Comparison of ENCODE assay signal across 10 mouse cellular contexts in genomic region chr2:25364313-25364712, GRCm38 (mm10). TPM values are rescaled to one million over a fixed set of nuclear protein-coding genes. Genes with fewer than 3 reads are reported as not detected.
DNase-seq lines count a peak whose midpoint lies in the region; ATAC-seq and TF ChIP-seq lines count a peak whose summit lies in the region.
"Had no signal": no experiment of that assay in that cellular context is flagged by ENCODE, and none has a peak within 500 bp of the region (broad histone marks: within the 10 kb centered on the region; RNA-seq: fewer than 3 reads in every experiment).

No protein-coding gene starts in this region.

- H3ac ChIP-seq in myocyte (ENCODE audit: control insufficient read depth, insufficient read length) = no peak overlapping the region

- 87% methylated on average over 4 of the region's 4 CpGs for WGBS in forebrain, embryonic 13.5 days
- WGBS in forebrain, embryonic 12.5 days = 88% methylated on average over 4 of the region's 4 CpGs
- 91% methylated on average over 4 of the region's 4 CpGs for WGBS in lung, embryonic 14.5 days
- WGBS in hindbrain, embryonic 13.5 days = 91% methylated on average over 4 of the region's 4 CpGs

- no peak for DNase-seq in lung, embryonic 14.5 days
- DNase-seq in lung, postnatal 4 days = no peak
- no peak for DNase-seq in thymus, postnatal 14 days
- DNase-seq: cerebellum, postnatal 25 days; thymus, postnatal 4 days had no signal

- H3K4me2 ChIP-seq in forebrain, embryonic 13.5 days = peak overlapping the region; percentile 98; the same call in 1 of the 2 replicates
- no peak overlapping the region; the same call in 1 of the 2 replicates for H3K4me2 ChIP-seq in forebrain, embryonic 12.5 days
- peak overlapping the region; percentile 98 for H3K4me2 ChIP-seq in lung, embryonic 14.5 days
- peak overlapping the region; percentile 87; the same call in 1 of the 2 replicates for H3K4me2 ChIP-seq in hindbrain, embryonic 13.5 days
- peak overlapping the region; percentile 94 for H3K4me2 ChIP-seq in myocyte (ENCODE audit: low read depth)

- TF ChIP-seq POLR2A in myocyte (IDR thresholded peaks at IDR 0.05; ENCODE audit: insufficient read length, low read depth) = no peak

- H3K27me3 ChIP-seq in forebrain, embryonic 13.5 days = peaks cover 54% of the 10 kb centered on the region
- peaks cover 56% of the 10 kb centered on the region for H3K27me3 ChIP-seq in forebrain, embryonic 12.5 days
- H3K27me3 ChIP-seq in lung, embryonic 14.5 days (ENCODE audit: insufficient read depth, low read length) = 0 out of 2 replicates have a peak, but pooled peaks cover 3% of the 10 kb centered on the region
- H3K27me3 ChIP-seq in hindbrain, embryonic 13.5 days = peaks cover 61% of the 10 kb centered on the region
- no peaks in the 10 kb centered on the region for H3K27me3 ChIP-seq in myocyte (ENCODE audit: control insufficient read depth, insufficient read depth, insufficient read length)

- no peak overlapping the region for H3K27ac ChIP-seq in forebrain, embryonic 13.5 days
- H3K27ac ChIP-seq in forebrain, embryonic 12.5 days = no peak overlapping the region
- no peak overlapping the region for H3K27ac ChIP-seq in lung, embryonic 14.5 days (ENCODE audit: low read depth)
- no peak overlapping the region for H3K27ac ChIP-seq in hindbrain, embryonic 13.5 days

- TF ChIP-seq CTCF in lung, embryonic 14.5 days (IDR thresholded peaks at IDR 0.05; ENCODE audit: low read depth) = no peak

- H3K9ac ChIP-seq in forebrain, embryonic 13.5 days = no peak overlapping the region
- no peak overlapping the region for H3K9ac ChIP-seq in forebrain, embryonic 12.5 days
- H3K9ac ChIP-seq in lung, embryonic 14.5 days = no peak overlapping the region
- H3K9ac ChIP-seq in hindbrain, embryonic 13.5 days = peak overlapping the region; percentile 29; the same call in 1 of the 2 replicates

- peaks cover 10% of the 10 kb centered on the region; the same call in 1 of the 2 replicates for H3K4me1 ChIP-seq in forebrain, embryonic 13.5 days
- peaks cover 11% of the 10 kb centered on the region for H3K4me1 ChIP-seq in forebrain, embryonic 12.5 days
- H3K4me1 ChIP-seq in lung, embryonic 14.5 days (ENCODE audit: insufficient read depth) = 0 out of 2 replicates have a peak, but pooled peaks cover 3% of the 10 kb centered on the region
- H3K4me1 ChIP-seq in hindbrain, embryonic 13.5 days (replicated peaks) = peaks cover 12% of the 10 kb centered on the region

- H3K36me3 ChIP-seq in forebrain, embryonic 13.5 days (ENCODE audit: poor library complexity, severe bottlenecking) = peaks cover 4% of the 10 kb centered on the region; the same call in 1 of the 2 replicates
- H3K36me3 ChIP-seq in forebrain, embryonic 12.5 days (replicated peaks) = no peaks in the 10 kb centered on the region
- no peaks in the 10 kb centered on the region for H3K36me3 ChIP-seq in lung, embryonic 14.5 days (ENCODE audit: insufficient read depth)
- no peaks in the 10 kb centered on the region for H3K36me3 ChIP-seq in hindbrain, embryonic 13.5 days
- peaks cover 3% of the 10 kb centered on the region for H3K36me3 ChIP-seq in myocyte (ENCODE audit: control insufficient read depth, insufficient read depth)

- H3K4me3 ChIP-seq in forebrain, embryonic 13.5 days = peak overlapping the region; percentile 53; the same call in 1 of the 2 replicates
- no peak overlapping the region for H3K4me3 ChIP-seq in forebrain, embryonic 12.5 days (replicated peaks)
- H3K4me3 ChIP-seq in lung, embryonic 14.5 days (ENCODE audit: low read depth, low read length) = peak overlapping the region; percentile 63; the same call in 1 of the 2 replicates
- H3K4me3 ChIP-seq in hindbrain, embryonic 13.5 days = no peak overlapping the region
- peak overlapping the region; percentile 43 for H3K4me3 ChIP-seq in myocyte

- ATAC-seq in forebrain, embryonic 13.5 days = no peak
- no peak for ATAC-seq in forebrain, embryonic 12.5 days (ENCODE audit: low FRiP score)
- no peak for ATAC-seq in lung, embryonic 14.5 days (ENCODE audit: insufficient read depth)
- ATAC-seq in hindbrain, embryonic 13.5 days (ENCODE audit: low FRiP score) = no peak
- no peak for ATAC-seq in inflammation-experienced regulatory T-cells, adult 6 months

- H3K79me2 ChIP-seq in myocyte (ENCODE audit: control insufficient read depth, insufficient read depth) = no peaks in the 10 kb centered on the region

- no peaks in the 10 kb centered on the region for H3K9me3 ChIP-seq in forebrain, embryonic 13.5 days (replicated peaks)
- no peaks in the 10 kb centered on the region for H3K9me3 ChIP-seq in forebrain, embryonic 12.5 days
- H3K9me3 ChIP-seq in lung, embryonic 14.5 days (ENCODE audit: low read depth, low read length) = no peaks in the 10 kb centered on the region
- no peaks in the 10 kb centered on the region for H3K9me3 ChIP-seq in hindbrain, embryonic 13.5 days

TF ChIP-seq in myocyte, 11 proteins besides CTCF, POLR2A, EP300 and RAD21:
- TF ChIP-seq POLR2AphosphoS2 (IDR thresholded peaks at IDR 0.05; ENCODE audit: insufficient read length, low read depth) (no peak), USF1 (IDR thresholded peaks at IDR 0.05; ENCODE audit: low read depth) (no peak), SRF (IDR thresholded peaks at IDR 0.05; ENCODE audit: control insufficient read depth, insufficient read length, low read depth) (no peak), REST (IDR thresholded peaks at IDR 0.05; ENCODE audit: insufficient read depth, insufficient read length) (no peak), TCF3 (IDR thresholded peaks at IDR 0.05; ENCODE audit: insufficient read length, low read depth) (no peak), MYOD1 (IDR thresholded peaks at IDR 0.05; ENCODE audit: control insufficient read depth in 1 of 3, insufficient read length in 2 of 3, low read depth in 2 of 3) (no peak), MAX (IDR thresholded peaks at IDR 0.05; ENCODE audit: low read depth) (no peak), CEBPB (IDR thresholded peaks at IDR 0.05; ENCODE audit: insufficient read depth, poor library complexity, severe bottlenecking) (no peak), MYOG (IDR thresholded peaks at IDR 0.05; ENCODE audit: control insufficient read depth in 1 of 3, insufficient read depth in 1 of 3, insufficient read length in 2 of 3, low read depth in 2 of 3) (no peak), TCF12 (IDR thresholded peaks at IDR 0.05; ENCODE audit: insufficient read depth, poor library complexity, severe bottlenecking) (no peak), E2F4 (IDR thresholded peaks at IDR 0.05; ENCODE audit: insufficient read depth) (no peak)

RNA-seq across cellular contexts. Expression of gene Uap1l1, which starts 1.2 kb away (rescaled TPM):
- 2.2 and 3.5 TPM in 2 replicates for polyA plus RNA-seq in forebrain, embryonic 13.5 days (2015; fragmentation: Nextera tagmentation; extraction: Ambion mirVana)
- 4.0 and 4.3 TPM in 2 replicates for polyA plus RNA-seq in forebrain, embryonic 12.5 days (2016; fragmentation: Nextera tagmentation; extraction: Ambion mirVana)
- 17.4 and 20.1 TPM in 2 replicates for polyA plus RNA-seq in lung, embryonic 14.5 days (2014; fragmentation: Nextera tagmentation; extraction: Ambion mirVana)
- polyA plus RNA-seq in hindbrain, embryonic 13.5 days (2015; fragmentation: Nextera tagmentation; extraction: Ambion mirVana) = 5.2 and 6.2 TPM in 2 replicates
- polyA plus RNA-seq in myocyte (2012; fragmentation: generic; extraction: Trizol) = 68.3 TPM
- polyA plus RNA-seq in inflammation-experienced regulatory T-cells, adult 6 months (2017; shearing (Covaris generic)) = 10 to 100 TPM; 12.2 to 20.6 (median 18.3) TPM

RNA-seq across cellular contexts. Expression of gene Sapcd2, which starts 7.8 kb away (rescaled TPM):
- 49.4 and 62.3 TPM in 2 replicates for polyA plus RNA-seq in forebrain, embryonic 13.5 days (2015; fragmentation: Nextera tagmentation; extraction: Ambion mirVana)
- polyA plus RNA-seq in forebrain, embryonic 12.5 days (2016; fragmentation: Nextera tagmentation; extraction: Ambion mirVana) = 60.8 and 67.8 TPM in 2 replicates
- 42.0 and 45.5 TPM in 2 replicates for polyA plus RNA-seq in lung, embryonic 14.5 days (2014; fragmentation: Nextera tagmentation; extraction: Ambion mirVana)
- polyA plus RNA-seq in hindbrain, embryonic 13.5 days (2015; fragmentation: Nextera tagmentation; extraction: Ambion mirVana) = 9.6 and 16.5 TPM in 2 replicates
- polyA plus RNA-seq in myocyte (2012; fragmentation: generic; extraction: Trizol) = 10.4 TPM
- polyA plus RNA-seq in inflammation-experienced regulatory T-cells, adult 6 months (2017; shearing (Covaris generic)) = 10 to 100 TPM in 1 of 3 experiments, under 1 TPM in 2; 0.44 to 10.5 (median 0.80) TPM

RNA-seq across cellular contexts. Expression of gene Dpp7, which starts 8.2 kb away (rescaled TPM):
- polyA plus RNA-seq in forebrain, embryonic 13.5 days (2015; fragmentation: Nextera tagmentation; extraction: Ambion mirVana) = 22.8 and 23.3 TPM in 2 replicates
- polyA plus RNA-seq in forebrain, embryonic 12.5 days (2016; fragmentation: Nextera tagmentation; extraction: Ambion mirVana) = 18.0 and 19.9 TPM in 2 replicates
- 13.9 and 16.6 TPM in 2 replicates for polyA plus RNA-seq in lung, embryonic 14.5 days (2014; fragmentation: Nextera tagmentation; extraction: Ambion mirVana)
- 22.8 and 23.0 TPM in 2 replicates for polyA plus RNA-seq in hindbrain, embryonic 13.5 days (2015; fragmentation: Nextera tagmentation; extraction: Ambion mirVana)
- polyA plus RNA-seq in myocyte (2012; fragmentation: generic; extraction: Trizol) = 43.0 TPM
- 10 to 100 TPM; 10.2 to 24.6 (median 21.1) TPM for polyA plus RNA-seq in inflammation-experienced regulatory T-cells, adult 6 months (2017; shearing (Covaris generic))

RNA-seq across cellular contexts. Expression of gene Entpd2, which starts 31.4 kb away (rescaled TPM):
- polyA plus RNA-seq in forebrain, embryonic 13.5 days (2015; fragmentation: Nextera tagmentation; extraction: Ambion mirVana) = 0.68 and 0.98 TPM in 2 replicates
- polyA plus RNA-seq in forebrain, embryonic 12.5 days (2016; fragmentation: Nextera tagmentation; extraction: Ambion mirVana) = 0.22 TPM in 1 of 2 replicates, not detected in the other
- polyA plus RNA-seq in lung, embryonic 14.5 days (2014; fragmentation: Nextera tagmentation; extraction: Ambion mirVana) = 0.92 and 1.2 TPM in 2 replicates
- polyA plus RNA-seq in hindbrain, embryonic 13.5 days (2015; fragmentation: Nextera tagmentation; extraction: Ambion mirVana) = 2.6 and 3.6 TPM in 2 replicates
- polyA plus RNA-seq in myocyte (2012; fragmentation: generic; extraction: Trizol) = 0.89 TPM
- 1 to 10 TPM in 1 of 3 experiments, under 1 TPM in 1, not detected in 1; 0.49 to 1.3 TPM for polyA plus RNA-seq in inflammation-experienced regulatory T-cells, adult 6 months (2017; shearing (Covaris generic))

RNA-seq across cellular contexts. Expression of gene Man1b1, which starts 32.2 kb away (rescaled TPM):
- polyA plus RNA-seq in forebrain, embryonic 13.5 days (2015; fragmentation: Nextera tagmentation; extraction: Ambion mirVana) = 59.2 and 63.2 TPM in 2 replicates
- polyA plus RNA-seq in forebrain, embryonic 12.5 days (2016; fragmentation: Nextera tagmentation; extraction: Ambion mirVana) = 74.8 and 80.8 TPM in 2 replicates
- 70.9 and 76.4 TPM in 2 replicates for polyA plus RNA-seq in lung, embryonic 14.5 days (2014; fragmentation: Nextera tagmentation; extraction: Ambion mirVana)
- 50.0 and 59.8 TPM in 2 replicates for polyA plus RNA-seq in hindbrain, embryonic 13.5 days (2015; fragmentation: Nextera tagmentation; extraction: Ambion mirVana)
- polyA plus RNA-seq in myocyte (2012; fragmentation: generic; extraction: Trizol) = 46.3 TPM
- 10 to 100 TPM; 21.2 to 24.3 (median 23.1) TPM for polyA plus RNA-seq in inflammation-experienced regulatory T-cells, adult 6 months (2017; shearing (Covaris generic))

Comparison
In these comparisons a context has a peak if more than half of its experiments do, and no peak if none do; other contexts are left out.
1. H3K4me3 ChIP-seq: peak in forebrain, embryonic 13.5 days (single experiment), lung, embryonic 14.5 days (single experiment) and myocyte (single experiment); none in forebrain, embryonic 12.5 days (single experiment) and hindbrain, embryonic 13.5 days (single experiment).